Mouse (Mus musculus) CH12.LX (cell line): Measurements from ENCODE around the gene Dnajc4. TPM values are rescaled to one million over a fixed set of nuclear protein-coding genes. Genes with fewer than 3 reads are reported as not detected.

Experiments
- DNase-seq: peaks from one replicate; pipeline ENCODE4 v3.0.0-alpha.2; 2013; ENCODE audit errors: extremely low read depth
- H3K27ac ChIP-seq: 2 replicates; pipeline ENCODE4 v1.5.1; 2012; ENCODE audit warnings: low read depth, mild to moderate bottlenecking, control low read depth, moderate library complexity; ENCODE audit not compliant: insufficient read depth
- H3K27me3 ChIP-seq: replicated peaks from 2 replicates; pipeline ENCODE3; 2012; ENCODE audit warnings: inconsistent platforms
- H3K36me3 ChIP-seq, 2 experiments: replicated peaks in 1 of 2; 2 replicates each; pipeline versions ENCODE3 to v1.6.1; 2012; ENCODE audit warnings: inconsistent platforms in 1 of 2, low read length in 1 of 2, mild to moderate bottlenecking in 1 of 2, mixed read lengths in 1 of 2, moderate library complexity in 1 of 2; ENCODE audit not compliant: control insufficient read depth in 1 of 2, insufficient read depth in 1 of 2
- H3K4me1 ChIP-seq, 2 experiments: 2 replicates each; pipeline ENCODE4 v1.6.1; 2012; ENCODE audit warnings: inconsistent platforms in 1 of 2, moderate library complexity in 1 of 2; ENCODE audit not compliant: insufficient read depth in 2 of 2, control insufficient read depth in 1 of 2
- H3K4me2 ChIP-seq: 2 replicates; pipeline ENCODE4 v1.6.1; 2012; ENCODE audit warnings: low read depth, mild to moderate bottlenecking, control low read depth; ENCODE audit not compliant: poor library complexity, insufficient read depth, severe bottlenecking
- H3K4me3 ChIP-seq, 3 experiments: fragments of 150-350 bp in 1 of 3; sonication (generic) in 1 of 3; replicated peaks in 1 of 3; 2 replicates each; pipeline versions ENCODE3 to v1.5.1; 2011 to 2012; ENCODE audit warnings: low read depth in 2 of 3, low read length in 2 of 3, mild to moderate bottlenecking in 2 of 3, moderate library complexity in 2 of 3, control low read depth in 1 of 3, improper control_type of control experiment in 1 of 3, inconsistent platforms in 1 of 3, mixed read lengths in 1 of 3; ENCODE audit not compliant: poor library complexity in 1 of 3
- H3K79me2 ChIP-seq: replicated peaks from 2 replicates; pipeline ENCODE4 v1.6.1; 2012; ENCODE audit warnings: mild to moderate bottlenecking, moderate library complexity; ENCODE audit not compliant: control insufficient read depth, poor library complexity, insufficient read depth, severe bottlenecking; ENCODE audit errors: extremely low read depth
- H3K9ac ChIP-seq: 2 replicates; pipeline ENCODE4 v1.6.1; 2012; ENCODE audit warnings: low read depth, mild to moderate bottlenecking, control low read depth, moderate library complexity; ENCODE audit not compliant: insufficient read depth
- H3K9me3 ChIP-seq: replicated peaks from 2 replicates; pipeline ENCODE3; 2012; ENCODE audit warnings: low read length, inconsistent platforms, mixed read lengths
- BHLHE40 ChIP-seq: IDR thresholded peaks from 2 replicates; pipeline ENCODE4 v1.6.1; 2011; ENCODE audit warnings: mild to moderate bottlenecking, low read depth, low read length, improper control_type of control experiment
- CHD1 ChIP-seq: IDR thresholded peaks from 2 replicates; pipeline ENCODE4 v1.6.1; 2012; ENCODE audit warnings: low read depth, low read length, improper control_type of control experiment, inconsistent platforms
- CHD2 ChIP-seq: IDR thresholded peaks from 2 replicates; pipeline ENCODE4 v1.6.1; 2011; ENCODE audit warnings: low read length, improper control_type of control experiment
- CTCF ChIP-seq, 2 experiments: IDR thresholded peaks in 1 of 2; conservative IDR thresholded peaks in 1 of 2; 2 replicates each; pipeline ENCODE4 v1.5.1; 2011 to 2012; ENCODE audit warnings: low read depth in 2 of 2, low read length in 2 of 2, improper control_type of control experiment in 1 of 2, inconsistent platforms in 1 of 2, mild to moderate bottlenecking in 1 of 2, moderate library complexity in 1 of 2
- E2F4 ChIP-seq: IDR thresholded peaks from 2 replicates; pipeline ENCODE4 v1.6.1; 2011; ENCODE audit warnings: low read depth, low read length, improper control_type of control experiment; ENCODE audit not compliant: insufficient replicate concordance
- ELF1 ChIP-seq: IDR thresholded peaks from 2 replicates; pipeline ENCODE4 v1.6.1; 2014; ENCODE audit warnings: low read depth, mild to moderate bottlenecking, inconsistent platforms, low read length, improper control_type of control experiment
- EP300 ChIP-seq: IDR thresholded peaks from 2 replicates; pipeline ENCODE4 v1.6.1; 2011; ENCODE audit warnings: low read length, improper control_type of control experiment
- ETS1 ChIP-seq: conservative IDR thresholded peaks from 2 replicates; pipeline ENCODE4 v1.6.1; 2012; ENCODE audit warnings: low read depth, mild to moderate bottlenecking, inconsistent platforms, low read length, improper control_type of control experiment, moderate library complexity
- GABPA ChIP-seq: IDR thresholded peaks from 2 replicates; pipeline ENCODE4 v1.6.1; 2012; ENCODE audit warnings: low read depth, low read length, improper control_type of control experiment, inconsistent platforms; ENCODE audit not compliant: insufficient replicate concordance
- HCFC1 ChIP-seq: IDR thresholded peaks from 2 replicates; pipeline ENCODE4 v1.6.1; 2012; ENCODE audit warnings: low read depth, mild to moderate bottlenecking, inconsistent platforms, low read length, improper control_type of control experiment
- IRF4 ChIP-seq: IDR thresholded peaks from 2 replicates; pipeline ENCODE4 v1.6.1; 2014; ENCODE audit warnings: low read depth, mild to moderate bottlenecking, inconsistent platforms, low read length, improper control_type of control experiment
- JUN ChIP-seq: IDR thresholded peaks from 2 replicates; pipeline ENCODE4 v1.6.1; 2011; ENCODE audit warnings: low read depth, mild to moderate bottlenecking, low read length, improper control_type of control experiment, moderate library complexity; ENCODE audit not compliant: insufficient read depth
- JUND ChIP-seq: conservative IDR thresholded peaks from 2 replicates; pipeline ENCODE4 v1.6.1; 2011; ENCODE audit warnings: low read depth, low read length, improper control_type of control experiment
- KAT2A ChIP-seq: IDR thresholded peaks from 2 replicates; pipeline ENCODE4 v1.6.1; 2012; ENCODE audit warnings: low read length, improper control_type of control experiment, inconsistent platforms; ENCODE audit not compliant: insufficient replicate concordance
- MAFK ChIP-seq: IDR thresholded peaks from 2 replicates; pipeline ENCODE4 v1.6.1; 2011; ENCODE audit warnings: low read length, improper control_type of control experiment; ENCODE audit not compliant: insufficient replicate concordance
- MAX ChIP-seq: IDR thresholded peaks from 2 replicates; pipeline ENCODE4 v1.6.1; 2011; ENCODE audit warnings: low read length, improper control_type of control experiment
- MAZ ChIP-seq: IDR thresholded peaks from 2 replicates; pipeline ENCODE4 v1.6.1; 2012; ENCODE audit warnings: low read depth, mild to moderate bottlenecking, inconsistent platforms, low read length, improper control_type of control experiment, moderate library complexity
- MEF2A ChIP-seq: IDR thresholded peaks from 2 replicates; pipeline ENCODE4 v1.6.1; 2014; ENCODE audit warnings: low read depth, mild to moderate bottlenecking, inconsistent platforms, low read length, improper control_type of control experiment, borderline replicate concordance
- MXI1 ChIP-seq: IDR thresholded peaks from 2 replicates; pipeline ENCODE4 v1.6.1; 2011; ENCODE audit warnings: mild to moderate bottlenecking, low read depth, low read length, improper control_type of control experiment
- MYC ChIP-seq: IDR thresholded peaks from 2 replicates; pipeline ENCODE4 v1.6.1; 2011; ENCODE audit warnings: low read depth, mild to moderate bottlenecking, improper control_type of control experiment, low read length
- NELFE ChIP-seq: IDR thresholded peaks from 2 replicates; pipeline ENCODE4 v1.6.1; 2011; ENCODE audit warnings: low read depth, low read length, improper control_type of control experiment
- NRF1 ChIP-seq: IDR thresholded peaks from 2 replicates; pipeline ENCODE4 v1.6.1; 2014; ENCODE audit warnings: low read depth, mild to moderate bottlenecking, inconsistent platforms, low read length, improper control_type of control experiment, moderate library complexity
- PAX5 ChIP-seq: IDR thresholded peaks from 2 replicates; pipeline ENCODE4 v1.6.1; 2012; ENCODE audit warnings: low read length, inconsistent platforms, mixed read lengths
- POLR2A ChIP-seq: IDR thresholded peaks from 2 replicates; pipeline ENCODE4 v1.6.1; 2011; ENCODE audit warnings: low read depth, mild to moderate bottlenecking, improper control_type of control experiment, low read length
- POLR2AphosphoS2 ChIP-seq: IDR thresholded peaks from 2 replicates; pipeline ENCODE4 v1.6.1; 2011; ENCODE audit warnings: low read depth, low read length, improper control_type of control experiment
- RAD21 ChIP-seq: IDR thresholded peaks from 2 replicates; pipeline ENCODE4 v1.6.1; 2011; ENCODE audit warnings: low read depth, mild to moderate bottlenecking, low read length, improper control_type of control experiment, moderate library complexity
- RCOR1 ChIP-seq: conservative IDR thresholded peaks from 2 replicates; pipeline ENCODE4 v1.6.1; 2012; ENCODE audit warnings: low read depth, mild to moderate bottlenecking, inconsistent platforms, low read length, improper control_type of control experiment
- SIN3A ChIP-seq: IDR thresholded peaks from 2 replicates; pipeline ENCODE4 v1.6.1; 2012; ENCODE audit warnings: low read length, improper control_type of control experiment, inconsistent platforms
- SMC3 ChIP-seq: IDR thresholded peaks from 2 replicates; pipeline ENCODE4 v1.6.1; 2011; ENCODE audit warnings: low read depth, low read length, improper control_type of control experiment
- TBP ChIP-seq: conservative IDR thresholded peaks from 2 replicates; pipeline ENCODE4 v1.6.1; 2011; ENCODE audit warnings: low read depth, low read length, improper control_type of control experiment
- TCF12 ChIP-seq: IDR thresholded peaks from 2 replicates; pipeline ENCODE4 v1.6.1; 2014; ENCODE audit warnings: low read depth, mild to moderate bottlenecking, inconsistent platforms, low read length, improper control_type of control experiment
- UBTF ChIP-seq: IDR thresholded peaks from 2 replicates; pipeline ENCODE4 v1.6.1; 2012; ENCODE audit warnings: low read depth, mild to moderate bottlenecking, inconsistent platforms, low read length, improper control_type of control experiment, moderate library complexity
- USF1 ChIP-seq: IDR thresholded peaks from 2 replicates; pipeline ENCODE4 v1.6.1; 2014; ENCODE audit warnings: low read depth, mild to moderate bottlenecking, inconsistent platforms, low read length, improper control_type of control experiment
- USF2 ChIP-seq: conservative IDR thresholded peaks from 2 replicates; pipeline ENCODE4 v1.6.1; 2011; ENCODE audit warnings: low read depth, low read length, improper control_type of control experiment
- ZC3H11A ChIP-seq: IDR thresholded peaks from 2 replicates; pipeline ENCODE4 v1.6.1; 2012; ENCODE audit warnings: low read depth, mild to moderate bottlenecking, inconsistent platforms, low read length, improper control_type of control experiment
- ZKSCAN1 ChIP-seq: IDR thresholded peaks from 2 replicates; pipeline ENCODE4 v1.6.1; 2012; ENCODE audit warnings: low read depth, inconsistent platforms, low read length, improper control_type of control experiment, borderline replicate concordance
- ZMIZ1 ChIP-seq: IDR thresholded peaks from 2 replicates; pipeline ENCODE4 v1.6.1; 2012; ENCODE audit warnings: low read depth, mild to moderate bottlenecking, inconsistent platforms, low read length, improper control_type of control experiment
- ZNF384 ChIP-seq: IDR thresholded peaks from 2 replicates; pipeline ENCODE4 v1.6.1; 2012; ENCODE audit warnings: low read depth, low read length, improper control_type of control experiment, inconsistent platforms
- dilution Hi-C: fragments of 300-500 bp; cut with MboI; formaldehyde crosslinking; loops from 2 replicates; pipeline ENCODE4 v1.14.3; 2020; ENCODE audit warnings: low sequenced_read_pairs; ENCODE audit not compliant: extremely low pct_unique_long_range_greater_than_20kb, extremely low pct_ligation_motif_present
- in situ Hi-C: fragments of 300-500 bp; cut with MboI; formaldehyde crosslinking; loops from 3 replicates; pipeline ENCODE4 v1.14.3; 2019; ENCODE audit warnings: low sequenced_read_pairs, low pct_ligation_motif_present, low pct_unique_long_range_greater_than_20kb, mixed read lengths
- polyA plus RNA-seq: library from polyadenylated mRNA; unstranded; fragments of >175 nt; gene quantifications from 2 replicates; pipeline ENCODE4 v1.2.1, GENCODE M21; 2012; ENCODE audit warnings: low read depth; ENCODE audit not compliant: insufficient read length
- total RNA-seq, 2 experiments: library from RNA; depleted of rRNA; stranded (reverse); fragments of 300-350 nt in 1 of 2; fragments of >200 nt in 1 of 2; gene quantifications; 2 replicates each; pipeline ENCODE4 v1.2.3; 2012 to 2014

Gene Dnajc4
- total and polyA plus RNA-seq, 3 experiments, result 6.2 to 13.9 (median 11.2) TPM

- DNase-seq, result peak; percentile 90
- H3K27ac ChIP-seq, result peak within 1 kb of the TSS; percentile 71
- dilution Hi-C loops, result no loop called here
- TF ChIP-seq MYC, result no peak
- TF ChIP-seq RAD21, result no peak
- TF ChIP-seq SIN3A, result 0 out of 2 replicates have a peak, but pooled peaks have one; percentile 24
- no peak for TF ChIP-seq JUN
- no peak for TF ChIP-seq USF1
- no peak for TF ChIP-seq USF2
- TF ChIP-seq MAX, result no peak; the same call in 1 of the 2 replicates
- TF ChIP-seq PAX5, result no peak
- TF ChIP-seq EP300, result no peak
- TF ChIP-seq CTCF (conservative IDR thresholded peaks at IDR 0.05 in 1 of 2, IDR thresholded peaks at IDR 0.05 in 1 of 2; ENCODE audit: low read depth in 2 of 2, low read length in 2 of 2), result no peak
- peak; percentile 60 for TF ChIP-seq ELF1
- TF ChIP-seq ZC3H11A, result no peak
- TF ChIP-seq E2F4, result no peak
- no peak for TF ChIP-seq CHD2
- peak; percentile 21; the same call in 1 of the 2 replicates for TF ChIP-seq NRF1
- TF ChIP-seq TCF12, result no peak; the same call in 1 of the 2 replicates
- TF ChIP-seq ZNF384, result no peak
- no peak for TF ChIP-seq ETS1
- TF ChIP-seq IRF4, result no peak
- 0 out of 2 replicates have a peak, but pooled peaks have one; percentile 47 for TF ChIP-seq ZMIZ1
- TF ChIP-seq POLR2A, result peak; percentile 69
- TF ChIP-seq JUND, result no peak
- peak; percentile 75 for TF ChIP-seq MXI1
- TF ChIP-seq HCFC1, result peak; percentile 21; the same call in 1 of the 2 replicates
- TF ChIP-seq RCOR1, result no peak
- peak; percentile 85; the same call in 1 of the 2 replicates for TF ChIP-seq POLR2AphosphoS2
- TF ChIP-seq NELFE, result peak; percentile 49
- TF ChIP-seq MAZ, result no peak; the same call in 1 of the 2 replicates
- no peak for TF ChIP-seq MEF2A
- 0 out of 2 replicates have a peak, but pooled peaks have one; percentile 24 for TF ChIP-seq UBTF
- TF ChIP-seq BHLHE40, result no peak
- TF ChIP-seq GABPA, result no peak
- TF ChIP-seq CHD1, result no peak
- TF ChIP-seq KAT2A, result no peak
- no peak for TF ChIP-seq SMC3
- TF ChIP-seq ZKSCAN1, result no peak
- TF ChIP-seq TBP, result no peak
- TF ChIP-seq MAFK, result no peak
- peaks cover 0 to 33% of the 10 kb centered on the region in 2 experiments for H3K36me3 ChIP-seq
- in situ Hi-C loops, result no loop called here
- peaks cover 6 to 24% of the 10 kb centered on the region in 2 experiments for H3K4me1 ChIP-seq
- peak within 1 kb of the TSS; percentile 85 for H3K4me2 ChIP-seq
- no peaks in the 10 kb centered on the region for H3K9me3 ChIP-seq
- no peaks in the 10 kb centered on the region for H3K27me3 ChIP-seq
- peak within 1 kb of the TSS; percentile 71 to 78 (median 77) for H3K4me3 ChIP-seq
- H3K79me2 ChIP-seq, result no peaks in the 10 kb centered on the region
- H3K9ac ChIP-seq, result peak within 1 kb of the TSS; percentile 81
Observed at GRCm38 (mm10) chr19:6942249-6942691, 50.1 kb downstream of the Dnajc4 start, which contains the start of gene Gpr137. Gene Gpr137 (minus strand): TSS chr19:6942480.
